Mouse (Mus musculus) right cerebral cortex, postnatal 14 days (tissue): ENCODE data around the gene Gjc2.
A peak's percentile ranks its signal among the peaks of the same experiment; 100 is the strongest.
"Not testable (repeated sequence)": the region's sequence is repeated elsewhere in the genome, so short reads cannot be mapped to it uniquely, and the experiment has no call there.

ENCODE experiments used
- DNase-seq: peaks from one replicate; pipeline ENCODE4 v3.0.0; 2022

The Gjc2 gene

GRCm38 (mm10) chr11:59182864-59183331, at the start of gene Gjc2:
Gene Gjc2 (minus strand): TSS chr11:59183213.
- no peak for DNase-seq

GRCm38 (mm10) chr11:59232797-59233196, 49.8 kb upstream of the Gjc2 start:
- no peak for DNase-seq

- DNase-seq = peak; percentile 57
Observed at GRCm38 (mm10) chr11:59230144-59230760, 47.2 kb upstream of the Gjc2 start.

DNA sequence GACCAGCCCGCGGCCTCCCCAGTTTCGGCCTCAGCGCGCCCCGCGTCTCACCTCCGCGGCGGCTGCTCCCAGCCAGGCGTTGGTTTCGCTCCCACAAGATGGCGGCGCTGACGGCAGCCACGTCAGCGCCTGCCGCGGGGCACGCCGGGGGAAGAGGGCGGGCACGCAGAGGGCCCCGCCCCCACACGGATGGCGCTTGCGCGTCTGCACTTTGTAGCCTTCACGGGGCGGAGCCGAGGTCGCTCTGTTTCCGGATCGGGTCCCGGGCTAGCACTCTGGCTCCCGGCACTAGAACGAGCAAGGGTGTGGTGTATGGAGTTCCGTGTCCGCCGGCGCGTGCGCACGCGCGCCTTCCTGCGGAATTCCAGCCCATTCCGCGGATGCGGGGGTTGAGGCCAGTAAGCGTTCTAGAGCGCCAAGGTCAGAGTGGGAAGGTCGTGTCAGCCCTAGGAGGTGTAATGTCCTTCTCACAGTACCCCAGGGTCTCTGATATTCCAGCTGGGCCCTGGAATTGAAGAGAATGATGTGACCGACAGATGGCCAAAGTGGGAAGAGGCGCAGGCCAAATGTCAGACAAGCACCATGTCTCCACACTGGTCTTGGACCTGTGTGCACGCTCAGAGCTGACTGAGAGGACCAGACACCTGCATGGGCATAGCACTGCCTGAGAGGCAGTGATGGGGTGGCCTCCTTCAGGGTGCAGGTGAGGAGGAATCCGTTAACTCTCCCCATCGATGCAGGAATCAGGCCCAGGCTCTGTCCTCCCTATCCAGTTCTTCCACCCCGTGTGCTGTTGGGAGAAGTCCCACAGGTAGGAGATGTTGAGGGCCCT, 45.3 kb upstream of the Gjc2 start, which contains the start of gene Arf1:
Arf1 (minus strand) TSS at position 149 of the 832 bp plus-strand sequence.
- peak; percentile 98 for DNase-seq

DNA sequence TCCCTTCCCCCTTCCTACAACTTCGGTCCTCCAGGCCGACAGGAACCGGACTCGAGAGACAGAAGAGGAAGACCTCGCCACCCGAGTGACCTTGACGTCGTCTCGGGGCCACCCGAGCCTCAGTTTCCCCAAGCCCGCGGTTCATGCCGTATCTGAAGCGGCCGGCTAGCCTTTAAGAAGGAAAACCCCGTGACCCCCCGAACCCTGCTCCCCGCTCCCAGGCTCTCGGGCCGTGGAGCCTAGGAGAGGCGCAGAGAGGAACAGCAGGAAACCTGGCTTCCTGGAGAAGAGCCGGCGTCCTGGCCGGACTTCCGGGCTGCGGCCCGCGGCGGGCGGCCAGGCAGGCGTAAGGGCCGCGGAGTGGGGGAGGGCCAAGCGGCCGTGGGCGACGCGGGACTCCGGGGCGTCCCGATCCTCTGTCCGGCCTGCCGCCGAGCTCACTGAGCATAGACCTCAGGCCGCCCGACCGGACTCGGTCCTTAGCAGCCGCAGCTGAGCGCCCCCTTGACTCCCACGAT, 44.6 kb upstream of the Gjc2 start:
- DNase-seq = no peak

DNA sequence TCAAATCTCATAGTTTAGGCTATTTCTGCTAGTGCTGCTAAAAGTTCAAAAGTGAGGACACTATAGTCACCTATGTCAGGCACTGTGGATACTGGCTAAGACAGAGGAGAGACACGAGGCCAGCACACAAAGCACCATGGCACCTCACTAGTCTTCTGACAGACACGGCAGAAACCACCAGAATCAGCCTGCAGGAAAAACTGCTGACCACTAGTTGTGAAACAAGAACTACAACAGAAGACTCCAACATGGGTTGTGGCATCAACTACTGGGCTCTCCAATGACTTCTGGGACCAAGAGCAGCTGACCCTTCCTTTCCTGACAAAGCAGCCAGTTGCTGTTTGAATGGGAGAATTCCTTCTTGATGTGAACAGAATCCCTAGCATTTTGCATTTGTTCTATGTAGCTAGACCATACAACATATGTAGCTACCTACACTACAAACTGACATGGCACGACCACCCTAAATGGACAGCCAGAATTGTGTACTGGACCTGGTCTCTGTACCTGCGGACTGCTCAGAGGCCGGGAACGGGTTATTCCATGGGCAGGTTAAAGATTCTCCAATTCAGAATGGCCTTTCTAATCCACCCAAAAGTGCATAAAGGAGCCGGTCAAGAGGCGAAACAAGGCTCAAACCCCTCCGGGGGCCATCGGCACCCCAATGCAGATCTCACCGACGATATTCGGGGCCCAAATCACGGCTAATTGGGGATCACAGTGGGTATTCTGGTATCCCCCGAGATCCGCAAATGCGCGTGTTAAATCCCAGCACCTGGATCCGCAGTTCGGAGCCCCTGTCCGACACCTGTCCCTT, 44.0 kb upstream of the Gjc2 start:
- DNase-seq = no peak

GRCm38 (mm10) chr11:59226251-59226650, 43.2 kb upstream of the Gjc2 start:
- no peak for DNase-seq

DNA sequence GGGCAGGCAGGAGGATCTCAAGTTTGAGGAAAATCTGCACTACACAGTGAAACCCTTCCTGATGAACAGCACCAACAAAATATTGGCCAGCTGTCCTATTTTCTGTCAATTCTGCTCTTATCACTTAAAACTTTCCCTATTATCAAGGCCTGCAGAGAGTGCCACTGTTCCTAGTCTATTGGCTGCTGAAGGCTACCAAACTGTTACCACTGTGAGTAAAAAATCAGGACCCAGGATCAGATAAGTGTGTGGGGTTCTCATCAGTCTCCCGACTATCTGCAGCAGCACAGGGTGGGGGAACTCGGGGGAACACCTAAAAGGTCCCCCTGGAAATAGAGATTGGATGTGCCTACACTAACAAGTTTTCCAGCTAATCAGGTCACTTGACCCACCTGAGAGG, 42.2 kb upstream of the Gjc2 start:
- no peak for DNase-seq

DNA sequence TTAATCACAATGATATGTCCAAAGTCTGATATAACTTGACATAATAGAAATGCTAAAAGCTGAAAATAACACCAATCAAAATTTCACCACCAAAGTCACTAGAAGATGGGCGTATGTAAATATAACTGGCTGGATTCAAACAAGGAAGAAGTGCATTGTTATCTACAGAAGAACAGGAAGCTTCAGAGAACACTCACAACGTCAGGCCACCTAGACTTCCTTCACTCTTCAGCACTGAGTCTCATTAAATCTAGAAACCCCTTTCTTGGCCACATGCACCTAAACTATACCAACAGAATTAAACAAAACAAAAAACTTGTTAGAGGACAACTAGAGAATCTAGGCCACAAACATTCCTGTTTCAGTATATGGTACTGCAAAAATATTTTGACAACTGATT, 41.5 kb upstream of the Gjc2 start:
- no peak for DNase-seq

GRCm38 (mm10) chr11:59224025-59224424, 41.0 kb upstream of the Gjc2 start:
- DNase-seq = no peak

- no peak for DNase-seq
Observed at GRCm38 (mm10) chr11:59222306-59222705, 39.3 kb upstream of the Gjc2 start.

GRCm38 (mm10) chr11:59221604-59222003, 38.6 kb upstream of the Gjc2 start:
- DNase-seq = no peak

DNA sequence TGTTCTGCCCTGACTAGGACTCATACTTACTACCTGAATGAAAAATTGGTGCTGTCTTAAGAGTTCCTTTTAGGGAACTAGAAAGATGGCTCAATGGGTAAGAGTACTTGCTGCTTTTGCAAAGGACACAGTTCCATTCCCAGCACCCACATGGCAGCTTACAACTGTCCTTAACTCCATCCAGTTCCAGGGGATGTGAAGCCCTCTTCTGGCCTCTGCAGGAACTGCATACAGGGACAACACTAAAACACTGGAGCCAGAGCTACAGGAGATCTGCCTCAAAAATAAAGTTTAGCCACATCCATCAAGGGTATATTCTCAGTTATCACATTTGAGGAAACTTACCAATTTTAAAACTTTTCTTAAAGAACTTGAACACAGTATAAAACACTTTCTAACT, 36.1 kb upstream of the Gjc2 start:
- DNase-seq = no peak

DNA sequence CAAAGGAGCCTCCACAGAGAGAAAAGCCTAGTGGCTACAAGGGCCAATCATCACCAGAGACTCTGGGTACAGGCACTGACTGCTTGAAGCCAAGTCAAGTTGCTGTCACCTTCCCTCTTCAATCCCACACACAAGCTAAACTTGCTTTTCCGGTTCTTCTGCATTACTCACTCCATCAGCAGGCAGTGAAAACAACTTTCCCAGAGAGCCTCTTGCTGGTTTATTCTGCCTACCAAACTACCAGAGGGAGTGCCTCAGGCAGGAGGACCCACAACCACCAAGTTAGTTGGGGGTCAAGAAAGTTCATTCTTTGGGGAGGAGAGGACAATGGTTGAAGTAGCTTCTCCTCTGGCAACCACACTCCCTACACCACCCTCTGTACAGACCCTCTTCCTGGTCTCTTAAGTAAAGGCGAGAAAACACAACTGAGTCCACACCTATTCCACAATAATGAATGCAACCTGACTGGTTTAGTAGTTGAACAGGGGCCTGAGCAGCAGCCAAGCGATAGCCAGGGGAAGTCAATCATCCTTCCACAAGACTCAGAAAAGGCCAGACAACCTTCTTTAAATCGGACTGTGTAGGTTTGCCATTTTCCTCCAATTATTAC, 35.5 kb upstream of the Gjc2 start:
- DNase-seq = no peak

DNA sequence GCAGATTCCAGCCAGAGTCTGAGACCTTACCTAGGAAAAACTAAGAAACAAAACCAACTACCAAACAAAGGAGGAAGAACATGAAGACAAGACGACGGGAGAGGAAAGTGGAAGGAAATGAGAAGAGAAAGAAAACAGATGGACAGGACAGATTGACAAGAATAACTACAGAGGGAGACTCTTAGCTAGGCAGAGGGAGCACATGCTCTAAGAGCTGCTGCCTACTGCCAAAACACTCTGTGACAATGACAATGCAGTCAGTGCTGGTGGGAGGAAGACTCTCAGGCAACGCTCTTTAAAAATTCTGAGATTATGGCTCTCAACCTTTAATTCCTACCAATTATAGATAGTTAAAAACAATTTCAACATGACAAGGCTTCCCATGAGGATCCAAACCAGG, 33.9 kb upstream of the Gjc2 start:
- DNase-seq = no peak

- no peak for DNase-seq
Observed at GRCm38 (mm10) chr11:59212892-59213494, 30.0 kb upstream of the Gjc2 start.

DNA sequence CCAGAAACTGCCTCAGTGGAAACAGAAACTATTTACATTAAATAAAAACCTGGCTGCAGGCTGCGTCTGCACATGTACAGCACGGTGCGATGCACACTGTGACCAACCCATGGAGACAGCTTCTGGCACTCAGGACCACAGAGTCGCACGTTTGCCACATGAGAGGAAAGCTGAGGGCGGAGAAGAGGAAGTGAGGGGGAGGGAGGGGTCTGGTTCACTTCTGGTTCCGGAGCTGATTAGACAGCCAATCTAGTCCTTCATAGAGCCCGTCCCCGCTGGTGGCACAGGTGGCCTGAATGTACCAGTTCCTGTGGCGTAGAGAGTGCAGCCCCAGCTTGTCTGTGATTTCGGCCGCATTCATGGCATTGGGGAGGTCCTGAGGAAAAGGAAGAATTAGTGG, 29.3 kb upstream of the Gjc2 start:
- not testable (repeated sequence) for DNase-seq

GRCm38 (mm10) chr11:59211561-59211960, 28.5 kb upstream of the Gjc2 start:
- DNase-seq = not testable (repeated sequence)

- DNase-seq = no peak
Observed at GRCm38 (mm10) chr11:59210020-59210419, 27.0 kb upstream of the Gjc2 start.

GRCm38 (mm10) chr11:59209580-59209979, 26.6 kb upstream of the Gjc2 start:
- peak; percentile 43 for DNase-seq

DNA sequence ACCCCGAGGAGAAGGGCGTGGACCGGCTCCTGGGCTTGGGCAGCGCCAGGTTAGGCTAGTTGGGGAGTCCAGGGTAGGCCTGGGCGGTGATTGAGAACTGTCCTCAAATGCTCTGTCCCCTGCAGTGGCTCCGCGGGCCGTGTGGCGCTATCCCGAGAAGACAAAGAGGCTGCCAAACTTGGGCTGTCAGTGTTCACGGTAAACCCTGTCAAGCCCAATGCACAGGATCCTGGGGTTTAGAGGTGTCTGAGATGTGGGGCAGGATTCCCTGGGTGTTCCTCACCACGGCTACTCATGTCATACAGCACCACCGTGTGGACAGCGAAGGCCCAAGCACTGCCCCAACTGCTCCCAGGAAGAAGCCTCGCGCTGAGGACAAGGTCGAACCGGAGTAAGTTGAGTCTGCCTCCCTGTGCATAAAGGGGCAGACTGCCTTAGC, 26.0 kb upstream of the Gjc2 start:
- peak; percentile 63 for DNase-seq

DNA sequence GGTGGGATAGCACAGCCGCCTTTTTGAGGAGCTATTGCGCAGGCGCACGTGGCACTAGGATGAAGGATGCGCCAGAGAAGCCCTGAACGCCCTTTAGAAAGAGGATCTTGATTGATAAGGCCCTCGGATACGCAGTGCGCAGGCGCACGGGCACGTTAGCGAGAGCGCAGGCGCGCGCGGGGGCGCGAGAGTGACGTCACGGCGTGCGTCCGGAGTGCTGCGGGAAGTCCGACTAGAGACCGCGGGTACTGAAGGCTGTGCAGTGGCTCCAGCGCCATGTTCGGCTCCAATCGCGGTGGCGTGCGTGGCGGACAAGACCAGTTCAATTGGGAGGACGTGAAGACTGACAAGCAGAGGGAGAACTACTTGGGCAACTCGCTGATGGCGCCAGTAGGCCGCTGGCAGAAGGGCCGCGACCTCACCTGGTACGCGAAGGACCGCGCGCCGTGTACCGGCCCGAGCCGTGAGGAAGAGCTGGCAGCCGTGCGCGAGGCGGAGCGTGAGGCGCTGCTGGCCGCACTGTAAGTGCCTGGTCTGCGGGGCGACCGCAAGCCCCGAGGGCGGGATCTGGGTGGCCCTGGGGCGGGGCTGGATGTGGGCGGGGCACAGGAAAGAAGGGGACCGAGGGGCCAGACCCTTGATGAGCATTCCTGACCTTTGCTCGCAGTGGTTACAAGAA, 25.3 kb upstream of the Gjc2 start, which contains the start of gene 2310033P09Rik:
2310033P09Rik (plus strand) TSS at position 169 of the 679 bp plus-strand sequence.
- peak; percentile 95 for DNase-seq
